Mouse (Mus musculus) left cerebral cortex, adult 2 months (tissue): ENCODE data around the gene Lrrn1. TPM values are rescaled to one million over a fixed set of nuclear protein-coding genes. Genes with fewer than 3 reads are reported as not detected.

Experiments used
- DNase-seq, 2 experiments: peaks; one replicate each; pipeline ENCODE4 v3.0.0; 2021 to 2022; ENCODE audit warnings: low spot score in 2 of 2, mixed read lengths in 1 of 2; ENCODE audit errors: extremely low spot score in 1 of 2
- H3K27ac ChIP-seq: fragments of 200-600 bp; 2 replicates; pipeline ENCODE4 v1.8.1; 2022
- H3K4me3 ChIP-seq: fragments of 200-600 bp; 2 replicates; pipeline ENCODE4 v1.8.1; 2022
- CTCF ChIP-seq: fragments of 200-600 bp; IDR thresholded peaks from 2 replicates; pipeline ENCODE4 v1.8.1; 2022; ENCODE audit warnings: antibody characterized with exemption, mild to moderate bottlenecking, moderate library complexity
- intact Hi-C: fragments of 180-260 bp; cut with DNase I; formaldehyde crosslinking; loops from one replicate; pipeline ENCODE4 v1.15.1; 2025
- total RNA-seq, 2 experiments: library from RNA; stranded (reverse); gene quantifications; 2 replicates each; pipeline ENCODE4 v1.2.3; 2021

Lrrn1 gene
- total RNA-seq, 2 experiments from 2014 or later = 49.7 to 52.7 TPM

- no peak for TF ChIP-seq CTCF
- intact Hi-C loops = no loop called here
- Histone ChIP-seq H3K4me3 (no peak overlapping the region), H3K27ac (no peak overlapping the region)
- no peak for DNase-seq
Measured at GRCm38 (mm10) chr6:107614288-107614687, 84.7 kb downstream of the Lrrn1 start.
